Mouse (Mus musculus): ENCODE data around the gene Mrgprd. TPM values are rescaled to one million over a fixed set of nuclear protein-coding genes. Genes with fewer than 3 reads are reported as not detected.

Gene Mrgprd
- polyA plus RNA-seq, 1 experiment from 2014 or later, result not detected

- no peak overlapping the region for H3K27ac ChIP-seq
- H3K4me1 ChIP-seq (replicated peaks), result 0 out of 2 replicates have a peak, but pooled peaks cover 4% of the 10 kb centered on the region
- no peak for ATAC-seq (ENCODE audit: low read depth)
- 29% methylated on average over 5 of the region's 5 CpGs for WGBS (ENCODE audit: insufficient replicate concordance)
- no peak overlapping the region for H3K9ac ChIP-seq
- no peak overlapping the region for H3K4me2 ChIP-seq
- no peak overlapping the region for H3K4me3 ChIP-seq (replicated peaks)
- DNase-seq, result no peak
- H3K9me3 ChIP-seq (replicated peaks), result no peaks in the 10 kb centered on the region
- H3K36me3 ChIP-seq, result no peaks in the 10 kb centered on the region
- peaks cover 3% of the 10 kb centered on the region; the same call in 1 of the 2 replicates for H3K27me3 ChIP-seq
Measured at GRCm38 (mm10) chr7:145289302-145289701, 25.3 kb upstream of the Mrgprd start.

- ATAC-seq (ENCODE audit: low read depth) (no peak), DNase-seq (no peak)
- Histone ChIP-seq H3K36me3 (no peaks in the 10 kb centered on the region), H3K4me3 (replicated peaks) (no peak overlapping the region), H3K27me3 (peaks cover 3% of the 10 kb centered on the region; the same call in 1 of the 2 replicates), H3K4me1 (replicated peaks) (0 out of 2 replicates have a peak, but pooled peaks cover 4% of the 10 kb centered on the region), H3K9me3 (replicated peaks) (no peaks in the 10 kb centered on the region), H3K27ac (no peak overlapping the region), H3K9ac (no peak overlapping the region), H3K4me2 (no peak overlapping the region)
- 73% methylated on average over 2 of the region's 2 CpGs for WGBS (ENCODE audit: insufficient replicate concordance)
Measured at GRCm38 (mm10) chr7:145291847-145292246, 22.8 kb upstream of the Mrgprd start.

GRCm38 (mm10) chr7:145292726-145293125, 21.9 kb upstream of the Mrgprd start:
- 49% methylated on average over 2 of the region's 2 CpGs for WGBS (ENCODE audit: insufficient replicate concordance)
- DNase-seq (no peak), ATAC-seq (ENCODE audit: low read depth) (no peak)
- H3K9me3 ChIP-seq (replicated peaks), result no peaks in the 10 kb centered on the region
- no peak overlapping the region for H3K9ac ChIP-seq
- H3K4me3 ChIP-seq (replicated peaks), result no peak overlapping the region
- H3K27ac ChIP-seq, result no peak overlapping the region
- H3K4me1 ChIP-seq (replicated peaks), result 0 out of 2 replicates have a peak, but pooled peaks cover under 1% of the 10 kb centered on the region
- peaks cover 3% of the 10 kb centered on the region; the same call in 1 of the 2 replicates for H3K27me3 ChIP-seq
- H3K36me3 ChIP-seq, result no peaks in the 10 kb centered on the region
- no peak overlapping the region for H3K4me2 ChIP-seq

GRCm38 (mm10) chr7:145293859-145294258, 20.8 kb upstream of the Mrgprd start:
- Histone ChIP-seq H3K36me3 (no peaks in the 10 kb centered on the region), H3K4me1 (replicated peaks) (no peaks in the 10 kb centered on the region), H3K27ac (no peak overlapping the region), H3K27me3 (peaks cover 3% of the 10 kb centered on the region; the same call in 1 of the 2 replicates), H3K9me3 (replicated peaks) (no peaks in the 10 kb centered on the region), H3K4me3 (replicated peaks) (no peak overlapping the region), H3K4me2 (no peak overlapping the region), H3K9ac (no peak overlapping the region)
- DNase-seq, result no peak
- WGBS (ENCODE audit: insufficient replicate concordance), result 27% methylated on average over 6 of the region's 6 CpGs
- ATAC-seq (ENCODE audit: low read depth), result no peak

DNA sequence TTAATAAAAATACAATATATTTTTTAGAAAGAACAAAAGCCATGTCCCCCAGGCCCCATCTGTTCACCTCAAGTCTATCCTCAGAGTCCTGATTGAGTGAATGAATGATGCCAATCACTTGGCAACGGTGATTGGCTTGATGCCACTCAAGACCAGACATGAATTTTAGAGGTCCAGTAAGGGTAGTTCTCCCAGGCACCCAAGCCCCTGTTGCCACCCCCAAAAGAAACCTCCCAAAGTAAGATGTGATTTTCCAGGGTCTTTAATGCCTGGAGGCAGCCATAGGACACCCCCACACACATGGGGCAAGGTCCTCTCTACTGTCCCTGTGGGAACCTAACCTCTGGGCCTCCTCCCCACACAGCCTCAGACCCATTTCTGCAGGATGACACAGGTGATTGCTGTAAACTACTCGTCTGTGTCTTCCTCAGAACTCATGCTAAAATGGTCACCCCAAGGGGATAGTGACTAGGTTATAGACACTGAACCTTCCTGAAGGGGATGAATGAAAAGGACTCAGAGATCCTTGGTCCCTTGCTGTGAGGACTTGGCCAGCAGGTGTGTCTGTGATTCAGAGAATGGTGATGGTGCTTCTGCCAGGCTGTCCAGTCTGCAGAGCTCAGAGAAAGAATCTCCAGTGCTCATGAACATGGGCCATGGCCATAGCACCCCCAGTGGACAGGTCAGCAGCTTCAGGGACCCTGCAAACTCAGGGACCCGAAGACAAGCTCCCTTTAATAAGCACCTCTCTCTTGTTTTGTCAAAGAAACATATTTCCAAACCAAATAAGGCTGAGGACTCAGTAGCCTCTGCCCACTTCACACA, 15.8 kb upstream of the Mrgprd start:
- no peak for DNase-seq
- Histone ChIP-seq H3K9ac (no peak overlapping the region), H3K27ac (no peak overlapping the region), H3K4me3 (replicated peaks) (no peak overlapping the region), H3K27me3 (no peaks in the 10 kb centered on the region), H3K36me3 (no peaks in the 10 kb centered on the region), H3K4me2 (no peak overlapping the region), H3K9me3 (replicated peaks) (no peaks in the 10 kb centered on the region), H3K4me1 (replicated peaks) (peaks cover 15% of the 10 kb centered on the region)
- ATAC-seq (ENCODE audit: low read depth), result no peak
- WGBS (ENCODE audit: insufficient replicate concordance), result 51% methylated on average over 3 of the region's 3 CpGs

GRCm38 (mm10) chr7:145299562-145300320, 14.9 kb upstream of the Mrgprd start:
- ATAC-seq (ENCODE audit: low read depth), result no peak
- 50% methylated on average over 7 of the region's 7 CpGs for WGBS (ENCODE audit: insufficient replicate concordance)
- H3K4me2 ChIP-seq, result no peak overlapping the region
- H3K36me3 ChIP-seq, result no peaks in the 10 kb centered on the region
- no peak for DNase-seq
- H3K9ac ChIP-seq, result no peak overlapping the region
- no peak overlapping the region for H3K4me3 ChIP-seq (replicated peaks)
- H3K9me3 ChIP-seq (replicated peaks), result no peaks in the 10 kb centered on the region
- peaks cover 15% of the 10 kb centered on the region for H3K4me1 ChIP-seq (replicated peaks)
- no peak overlapping the region for H3K27ac ChIP-seq
- no peaks in the 10 kb centered on the region for H3K27me3 ChIP-seq

DNA sequence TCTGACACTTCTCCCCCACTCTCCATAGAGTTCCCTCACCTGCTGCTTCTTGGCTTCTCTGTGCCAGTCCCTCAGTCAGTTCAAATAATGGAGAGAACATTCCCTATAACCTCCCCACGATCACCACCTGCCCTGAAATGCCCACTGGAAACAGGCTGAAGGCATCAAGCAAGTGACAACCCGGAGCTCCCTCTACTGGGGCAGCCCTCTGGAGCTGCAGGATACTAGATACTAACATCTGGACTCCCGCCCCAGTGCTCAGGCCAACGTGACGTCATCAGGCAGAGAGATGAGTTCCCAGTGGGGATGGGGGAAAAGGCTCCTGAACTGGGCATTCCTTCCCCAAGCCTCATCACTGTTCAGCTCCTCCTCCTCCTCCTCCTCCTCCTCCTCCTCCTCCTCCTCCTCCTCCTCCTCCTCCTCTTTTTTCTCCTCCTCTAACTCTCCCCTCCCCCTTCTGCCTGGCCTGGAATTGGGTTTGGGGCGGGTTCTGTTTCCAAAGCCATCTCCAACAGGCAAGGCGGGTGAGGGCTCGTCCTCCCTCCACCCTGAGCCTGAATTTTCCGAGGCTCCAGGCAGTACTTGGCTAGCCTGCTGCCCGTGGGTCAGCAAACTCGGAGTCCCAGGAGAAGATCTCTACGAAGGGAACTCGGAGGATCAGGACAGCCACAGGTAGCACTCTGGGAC, 14.2 kb upstream of the Mrgprd start, which contains the start of gene Mrgprf:
TSS of gene Mrgprf (plus strand) at position 508 of the 687 bp plus-strand sequence.
- Histone ChIP-seq H3K9me3 (replicated peaks) (no peaks in the 10 kb centered on the region), H3K27me3 (no peaks in the 10 kb centered on the region), H3K4me2 (no peak within 1 kb of the TSS), H3K4me1 (replicated peaks) (peaks cover 15% of the 10 kb centered on the region), H3K27ac (no peak within 1 kb of the TSS), H3K9ac (no peak within 1 kb of the TSS), H3K36me3 (no peaks in the 10 kb centered on the region), H3K4me3 (replicated peaks) (no peak within 1 kb of the TSS)
- ATAC-seq (ENCODE audit: low read depth) (no peak), DNase-seq (no peak)
- 25% methylated on average over 12 of the region's 13 CpGs for WGBS (ENCODE audit: insufficient replicate concordance)

GRCm38 (mm10) chr7:145301008-145301340, 13.7 kb upstream of the Mrgprd start:
- Histone ChIP-seq H3K27ac (no peak overlapping the region), H3K27me3 (no peaks in the 10 kb centered on the region), H3K36me3 (no peaks in the 10 kb centered on the region), H3K4me3 (replicated peaks) (no peak overlapping the region), H3K9me3 (replicated peaks) (no peaks in the 10 kb centered on the region), H3K4me1 (replicated peaks) (peaks cover 15% of the 10 kb centered on the region), H3K4me2 (no peak overlapping the region), H3K9ac (no peak overlapping the region)
- DNase-seq (no peak), ATAC-seq (ENCODE audit: low read depth) (no peak)

DNA sequence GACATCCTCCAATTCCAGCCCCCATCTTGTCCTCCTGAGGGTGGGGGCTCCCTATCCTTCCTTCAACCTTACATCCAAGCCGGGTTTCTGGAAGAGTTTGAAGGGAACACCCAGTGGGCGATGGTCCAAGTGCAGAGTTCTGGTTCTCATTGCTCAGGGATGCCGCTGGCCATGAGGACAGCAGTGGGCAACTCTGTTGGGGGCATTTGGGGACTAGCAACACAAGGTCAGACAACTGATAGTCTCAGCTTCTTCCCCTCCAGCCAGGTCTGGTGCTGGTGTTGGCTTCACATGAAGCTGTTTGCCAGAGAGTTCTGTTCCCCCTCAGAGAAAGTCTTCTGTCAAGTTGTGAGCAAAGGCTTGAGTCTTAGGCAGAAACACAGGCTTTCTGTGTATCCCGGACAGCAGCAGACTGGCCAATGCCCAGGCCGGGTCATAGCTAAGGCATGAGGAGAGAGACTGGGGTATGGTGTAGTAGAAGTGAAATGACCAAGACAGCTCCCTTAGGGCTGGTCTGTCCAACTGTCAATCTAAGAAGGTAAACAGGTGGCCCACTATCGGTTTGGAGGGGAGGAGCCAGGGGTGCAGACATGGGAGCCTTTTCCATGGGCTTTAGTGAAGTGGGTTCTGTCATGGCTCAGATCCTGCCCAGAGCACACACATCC, 13.2 kb upstream of the Mrgprd start:
- no peak for DNase-seq
- H3K4me3 ChIP-seq (replicated peaks), result no peak overlapping the region
- H3K4me2 ChIP-seq, result no peak overlapping the region

GRCm38 (mm10) chr7:145302488-145303285, 11.9 kb upstream of the Mrgprd start:
- WGBS (ENCODE audit: insufficient replicate concordance), result 9% methylated on average over 20 of the region's 20 CpGs

More for the DNA sequence above, 13.2 kb upstream of the Mrgprd start:
- H3K36me3 ChIP-seq, result no peaks in the 10 kb centered on the region
- H3K9me3 ChIP-seq (replicated peaks), result no peaks in the 10 kb centered on the region
- H3K4me1 ChIP-seq (replicated peaks), result peaks cover 15% of the 10 kb centered on the region
- no peak for ATAC-seq (ENCODE audit: low read depth)
- no peaks in the 10 kb centered on the region for H3K27me3 ChIP-seq
- H3K27ac ChIP-seq, result no peak overlapping the region
- WGBS (ENCODE audit: insufficient replicate concordance), result 69% methylated on average over 6 of the region's 6 CpGs
- H3K9ac ChIP-seq, result no peak overlapping the region

More at GRCm38 (mm10) chr7:145302488-145303285, 11.9 kb upstream of the Mrgprd start:
- Histone ChIP-seq H3K36me3 (no peaks in the 10 kb centered on the region), H3K4me2 (peak overlapping the region; percentile 54), H3K27me3 (no peaks in the 10 kb centered on the region), H3K9me3 (replicated peaks) (no peaks in the 10 kb centered on the region), H3K27ac (no peak overlapping the region), H3K9ac (no peak overlapping the region), H3K4me1 (replicated peaks) (peaks cover 15% of the 10 kb centered on the region), H3K4me3 (replicated peaks) (peak overlapping the region; percentile 22; the same call in 1 of the 2 replicates)
- ATAC-seq (ENCODE audit: low read depth) (peak; percentile 93), DNase-seq (peak; percentile 40)
